Mouse (Mus musculus) urinary bladder, adult 18-20 months (tissue): ENCODE data around the gene Mroh2a.

Experiments
- DNase-seq, 2 experiments: peaks; one replicate each; pipeline ENCODE4 v3.0.0; 2022; ENCODE audit warnings: low spot score in 2 of 2, mixed read lengths in 2 of 2

The Mroh2a gene

DNA sequence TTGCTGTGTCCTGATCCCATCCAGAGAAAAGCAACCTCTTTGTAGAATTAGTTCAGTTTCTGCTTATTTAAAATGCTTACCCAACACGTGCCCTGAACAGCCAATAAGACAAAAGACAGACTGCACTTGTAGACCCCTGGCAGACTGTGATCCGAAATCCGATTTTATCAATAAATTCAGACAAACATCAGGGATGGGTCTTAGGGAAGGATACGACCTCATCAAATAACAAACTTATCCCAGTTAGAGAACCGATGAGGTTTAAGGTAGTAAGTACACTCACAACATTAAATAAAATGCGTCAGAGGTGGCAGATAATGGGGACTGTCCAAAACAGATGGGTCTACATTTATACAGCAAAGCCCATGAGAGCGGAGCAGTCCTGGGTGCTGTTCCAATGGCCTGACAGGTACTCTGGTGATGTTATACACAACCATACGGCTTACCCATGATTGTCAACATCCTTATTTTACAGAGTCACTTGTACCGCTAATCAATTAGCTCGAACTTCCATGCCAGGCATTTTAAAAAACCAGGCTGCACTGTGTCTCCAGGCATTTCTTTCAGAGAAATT is 49.8 kb downstream of the Mroh2a start:
- DNase-seq = no peak

DNA sequence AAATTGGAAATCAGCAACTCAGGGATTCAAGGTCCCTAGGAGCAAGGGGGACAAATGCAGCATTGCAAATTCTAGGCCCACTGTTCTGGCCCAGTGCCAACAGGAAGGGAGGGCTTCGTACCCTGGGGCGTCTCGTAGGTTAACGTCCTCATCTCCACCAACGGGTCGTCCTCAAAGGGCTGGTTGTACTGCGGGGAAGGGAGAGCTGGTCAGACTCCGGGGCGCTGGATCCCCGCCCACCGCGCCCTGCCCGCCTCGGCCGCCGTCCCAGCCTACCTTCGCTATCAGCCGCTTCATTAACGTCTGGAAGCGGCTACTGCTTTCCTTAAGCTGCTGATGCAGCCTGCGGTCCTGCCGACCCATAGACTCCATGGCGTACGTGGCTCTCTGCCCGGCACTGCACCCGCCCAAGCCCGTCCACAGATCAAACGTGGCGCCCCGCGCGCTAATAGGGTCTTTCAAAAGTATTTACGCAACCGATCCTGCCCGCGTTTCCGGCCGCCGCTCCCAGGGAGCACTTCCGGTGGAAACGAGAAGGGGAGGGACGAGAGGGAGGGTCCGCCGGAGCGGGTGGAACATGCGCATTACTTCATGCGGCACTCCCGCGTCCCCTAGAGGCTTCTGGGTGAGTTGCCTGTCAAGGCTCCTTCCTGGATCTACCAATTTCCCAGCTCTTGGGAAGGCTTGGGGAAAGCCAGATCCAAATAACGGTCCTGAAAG is 50.5 kb downstream of the Mroh2a start, which contains the start of the genes Hjurp and Trpm8:
Gene Hjurp, minus strand, starts transcription at position 536 of the 720 bp plus-strand sequence.
Gene Trpm8, plus strand, starts transcription at position 564 of the 720 bp plus-strand sequence.
- DNase-seq = peak; percentile 100

- peak in 1 of 2 experiments; percentile 14 for DNase-seq
Observed at GRCm38 (mm10) chr1:88277818-88278511, 51.2 kb downstream of the Mroh2a start.

GRCm38 (mm10) chr1:88279111-88280005 is 52.6 kb downstream of the Mroh2a start:
- peak in 1 of 2 experiments; percentile 46 for DNase-seq

DNA sequence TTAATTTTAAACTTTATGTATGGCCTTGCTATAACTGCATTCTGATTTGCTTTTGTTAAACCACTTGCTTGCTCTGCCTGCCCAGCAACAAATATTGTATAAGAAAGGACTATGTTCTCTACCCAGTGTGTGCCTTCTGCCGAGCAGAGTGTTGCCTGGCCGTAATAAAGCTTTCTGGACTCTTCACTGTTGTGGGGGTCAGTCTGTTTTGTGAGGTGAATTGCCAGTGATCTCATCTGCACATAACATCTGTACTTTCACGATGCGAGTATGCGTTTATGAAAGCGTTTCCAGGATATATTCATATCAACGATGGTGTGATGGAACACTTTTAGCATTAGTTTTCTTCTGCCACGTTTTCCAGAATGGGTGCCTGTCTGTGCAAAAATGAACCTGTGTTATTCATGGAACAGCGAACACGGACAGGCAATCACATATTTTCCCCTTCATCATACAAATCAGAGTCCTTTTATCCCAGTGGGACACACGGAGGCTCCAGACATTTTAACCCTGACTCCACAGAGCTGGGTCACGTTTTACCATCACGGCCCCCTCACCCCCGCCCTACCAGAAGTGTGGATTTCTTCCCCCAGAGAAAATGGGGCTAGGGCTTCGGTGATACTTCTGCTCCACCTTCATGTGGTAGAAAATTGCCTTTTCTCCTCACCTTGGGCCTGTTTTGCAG is 53.4 kb downstream of the Mroh2a start:
- peak in 1 of 2 experiments; percentile 37 for DNase-seq

DNA sequence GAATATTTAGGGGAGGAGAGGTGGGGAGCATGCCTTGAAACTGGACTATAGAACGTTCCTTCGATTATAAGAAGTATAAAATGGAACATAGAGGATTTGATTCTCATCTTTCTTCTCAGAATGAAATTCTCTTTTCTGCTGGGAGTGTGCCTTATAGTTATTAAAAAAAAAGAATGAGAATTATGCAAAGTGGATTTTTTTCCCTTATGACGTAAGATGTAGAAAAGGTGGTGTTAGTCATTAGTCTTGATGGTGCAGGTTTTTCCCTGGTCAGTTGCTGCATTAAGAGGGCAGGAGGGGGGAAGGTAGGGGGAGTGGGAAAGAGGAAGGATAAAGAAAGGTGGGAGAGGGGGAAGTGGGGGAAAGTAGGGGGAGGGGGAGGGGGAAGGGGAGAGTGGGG is 55.5 kb downstream of the Mroh2a start:
- DNase-seq = no peak

GRCm38 (mm10) chr1:88283376-88284227 is 56.8 kb downstream of the Mroh2a start:
- no peak for DNase-seq

DNA sequence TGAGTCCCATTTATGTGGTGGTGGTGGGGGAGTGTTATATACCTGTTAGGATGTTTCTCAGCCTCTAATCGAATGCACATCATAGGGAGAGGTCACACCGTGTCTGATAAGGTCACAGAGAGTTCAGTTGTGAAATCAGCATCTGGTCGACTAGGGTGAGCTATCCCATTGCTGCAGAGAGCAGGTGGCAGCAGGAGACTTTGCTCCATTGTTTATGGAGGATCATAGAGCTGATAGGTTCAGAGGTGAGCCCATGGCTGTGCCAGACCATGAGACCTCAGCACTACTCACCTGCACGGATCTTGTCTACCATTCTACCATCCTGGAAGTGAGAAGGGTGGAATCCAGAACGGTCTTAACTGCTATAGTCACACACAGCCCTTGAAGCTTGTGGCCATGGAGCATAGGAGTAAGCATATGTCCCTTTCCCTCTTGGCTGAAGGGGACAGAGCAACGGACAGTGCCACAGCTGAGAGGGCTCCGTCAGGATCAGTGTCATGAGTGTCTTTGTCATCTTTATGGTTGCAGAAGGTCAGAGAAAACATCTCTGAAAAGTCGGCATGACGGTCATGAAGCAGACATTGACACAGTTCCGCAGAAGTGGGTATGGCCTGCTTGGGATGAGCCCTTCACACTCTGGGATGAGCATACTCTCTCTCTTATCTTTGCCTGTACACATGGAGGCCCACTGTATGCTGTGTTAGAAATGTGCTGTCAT is 57.6 kb downstream of the Mroh2a start:
- no peak for DNase-seq

DNA sequence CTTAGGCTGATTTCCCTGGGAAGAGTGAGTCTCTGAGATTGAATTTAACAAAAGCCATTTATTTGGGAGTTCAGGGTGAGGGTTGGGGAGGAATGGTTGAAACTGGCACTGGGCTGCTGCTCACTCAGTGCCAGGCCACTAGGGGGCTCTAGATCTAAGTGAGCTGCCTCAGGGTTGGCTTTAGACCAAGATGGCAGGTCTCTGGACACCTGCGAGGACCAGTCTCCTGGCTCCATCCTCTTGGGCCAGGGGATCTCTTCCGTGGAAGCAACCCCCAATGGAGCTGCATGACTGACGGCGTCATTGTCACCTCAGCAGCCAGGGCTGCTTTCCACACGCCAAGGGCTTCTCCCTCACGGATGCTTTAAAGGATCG is 58.1 kb downstream of the Mroh2a start:
- no peak for DNase-seq

- DNase-seq = no peak
Observed at GRCm38 (mm10) chr1:88285652-88286051, 58.9 kb downstream of the Mroh2a start.

DNA sequence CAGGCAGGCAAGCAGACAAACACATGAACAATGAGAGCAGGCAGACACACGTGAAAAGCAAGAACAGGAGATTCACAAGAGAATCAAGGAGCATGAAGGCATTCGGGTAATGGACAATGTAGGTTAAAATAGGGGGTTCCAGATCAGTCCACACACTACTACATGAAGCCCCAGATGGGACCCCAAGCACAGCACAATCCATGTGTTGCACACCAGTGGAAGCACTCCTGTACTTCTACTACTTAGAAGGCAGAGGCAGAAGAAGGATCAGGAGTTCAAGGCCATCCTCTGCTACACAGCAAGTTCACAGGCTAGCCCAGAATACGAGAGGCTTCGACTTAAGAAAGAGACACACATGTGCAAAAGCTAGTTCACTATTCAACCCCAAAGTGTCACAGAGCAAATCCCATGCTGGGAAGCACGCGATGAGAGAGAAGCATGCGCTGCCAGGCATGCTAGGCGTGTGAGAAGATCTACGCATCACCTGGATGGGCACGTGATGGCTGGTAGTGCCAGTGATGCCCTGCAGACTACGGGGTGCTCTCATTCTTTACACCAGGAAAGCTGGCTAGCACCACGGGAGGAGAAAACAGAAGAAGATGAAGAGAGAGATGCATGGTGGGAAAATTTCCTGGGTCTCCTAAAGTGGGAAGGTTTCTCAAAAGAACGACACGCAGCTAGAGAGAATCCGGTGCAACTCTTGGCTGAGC is 59.5 kb downstream of the Mroh2a start:
- no peak for DNase-seq

DNA sequence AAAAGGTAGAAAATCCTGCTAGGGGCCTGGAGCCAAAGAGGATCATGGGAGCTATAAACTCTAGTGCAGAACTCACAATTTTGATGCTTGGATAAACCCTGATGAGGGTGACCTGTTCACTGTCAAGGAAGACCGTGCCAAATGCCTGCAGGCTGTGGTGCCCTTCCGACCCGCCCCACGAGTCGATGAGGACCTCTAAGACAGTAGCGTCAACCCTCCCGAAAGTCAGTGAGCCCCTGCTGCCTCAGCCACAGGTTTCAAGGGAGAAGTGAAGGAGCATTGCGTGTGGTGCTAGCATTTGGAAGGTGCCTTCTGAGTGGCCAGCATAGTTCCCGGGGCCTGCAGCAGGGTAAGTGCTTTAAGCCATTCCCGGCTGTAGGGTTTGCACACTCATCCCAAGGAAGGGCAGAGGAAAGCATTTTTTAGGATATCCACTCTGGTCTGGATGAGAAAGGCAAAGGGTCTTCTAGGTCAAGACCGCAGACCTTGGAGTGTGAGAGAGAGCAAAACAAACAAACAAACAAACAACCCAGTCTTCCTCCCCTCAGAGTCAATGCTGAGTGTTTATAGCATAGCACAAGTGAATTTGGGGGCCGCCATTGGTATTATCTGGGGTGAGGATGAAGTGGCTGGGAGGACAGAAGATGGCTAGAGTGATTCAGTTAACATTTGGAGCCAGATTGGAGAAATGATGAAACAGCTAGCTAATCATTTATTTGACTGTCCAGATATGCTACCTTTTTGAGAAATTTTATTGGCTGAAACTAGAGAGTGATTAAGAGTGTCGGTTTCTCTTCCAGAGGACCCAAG is 60.3 kb downstream of the Mroh2a start:
- DNase-seq = no peak

DNA sequence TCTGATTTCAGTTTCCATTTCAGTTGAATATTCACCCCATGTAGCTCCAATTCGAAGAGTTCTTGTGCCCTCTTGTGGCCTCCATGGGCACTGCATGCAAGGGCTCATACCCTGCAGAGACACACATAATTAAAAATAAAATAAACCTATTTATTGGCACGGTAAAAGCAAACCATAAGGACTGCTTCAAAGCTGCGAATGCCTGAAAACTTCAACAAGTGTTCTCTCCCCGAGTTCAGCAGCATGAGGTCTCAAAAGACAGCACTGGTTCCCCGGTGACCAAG is 60.9 kb downstream of the Mroh2a start:
- DNase-seq = peak in 1 of 2 experiments; percentile 85

- DNase-seq = no peak
Observed at GRCm38 (mm10) chr1:88288056-88288788, 61.4 kb downstream of the Mroh2a start.

GRCm38 (mm10) chr1:88288789-88289127 is 62.0 kb downstream of the Mroh2a start:
- no peak for DNase-seq

- DNase-seq = no peak
Observed at GRCm38 (mm10) chr1:88289152-88289551, 62.4 kb downstream of the Mroh2a start.

DNA sequence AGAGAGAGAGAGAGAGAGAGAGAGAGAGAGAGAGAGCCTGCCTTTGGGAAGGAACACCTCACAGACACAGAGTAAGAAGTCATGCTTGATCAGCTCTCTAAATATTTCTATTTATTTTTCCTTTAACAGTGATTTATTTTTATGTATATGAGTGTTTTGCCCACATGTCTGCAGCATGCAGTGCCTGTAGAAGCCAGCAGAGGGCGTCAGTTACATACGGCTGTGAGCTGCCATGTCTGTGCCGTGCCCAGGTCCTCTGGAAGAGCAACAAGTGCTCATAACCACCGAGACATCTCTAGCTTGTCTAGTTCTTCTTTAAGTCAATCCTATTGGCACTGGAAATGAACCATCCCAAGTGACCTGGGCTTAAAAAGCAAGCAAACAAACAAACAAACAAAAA is 63.1 kb downstream of the Mroh2a start:
- no peak for DNase-seq

- no peak for DNase-seq
Observed at GRCm38 (mm10) chr1:88290511-88290910, 63.7 kb downstream of the Mroh2a start.
